Mouse (Mus musculus) large intestine, adult 2 months (tissue): ENCODE results near the gene Amigo1. TPM values are rescaled to one million over a fixed set of nuclear protein-coding genes. Genes with fewer than 3 reads are reported as not detected.
"Not testable (repeated sequence)": the region's sequence is repeated elsewhere in the genome, so short reads cannot be mapped to it uniquely, and the experiment has no call there.

ENCODE experiments used
- DNase-seq: peaks from one replicate; pipeline ENCODE4 v3.0.0-alpha.2; 2012; ENCODE audit warnings: low read depth, low spot score
- WGBS: fragments of 180-500 bp; shearing (Covaris S2); methylation state at CpG from one replicate; pipeline ENCODE4 v1.1.7; 2018; 5-methylcytosine and 5-hydroxymethylcytosine counted together
- polyA plus RNA-seq: library from polyadenylated mRNA; depleted of rRNA; stranded (reverse); fragments of >200 nt; gene quantifications from 2 replicates; pipeline ENCODE4 v1.2.3, GENCODE M21; 2012

The Amigo1 gene
- polyA plus RNA-seq, 1 experiment = 7.3 TPM

DNA sequence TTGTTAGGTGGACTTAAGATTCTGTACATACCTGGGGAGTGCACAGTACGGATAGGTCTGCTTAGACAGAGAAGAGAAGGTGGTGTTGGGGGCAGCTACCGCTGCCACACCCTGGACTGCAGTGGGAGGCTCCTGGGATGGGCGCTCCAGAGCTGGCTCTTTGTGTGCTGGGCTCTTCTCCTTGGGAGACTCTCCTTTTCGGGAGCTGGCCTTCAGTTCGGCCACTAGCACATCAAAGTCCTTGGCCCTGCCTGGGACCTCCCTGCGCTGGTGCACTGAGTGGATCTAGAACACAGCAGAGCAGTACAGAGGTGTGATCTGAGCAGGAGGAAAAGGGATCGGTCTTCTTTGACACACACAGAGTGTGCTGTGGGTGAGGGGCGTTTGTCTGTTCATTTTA lies 19.5 kb downstream of the Amigo1 start:
- WGBS = 86% methylated on average over 8 of the region's 8 CpGs
- DNase-seq = no peak

DNA sequence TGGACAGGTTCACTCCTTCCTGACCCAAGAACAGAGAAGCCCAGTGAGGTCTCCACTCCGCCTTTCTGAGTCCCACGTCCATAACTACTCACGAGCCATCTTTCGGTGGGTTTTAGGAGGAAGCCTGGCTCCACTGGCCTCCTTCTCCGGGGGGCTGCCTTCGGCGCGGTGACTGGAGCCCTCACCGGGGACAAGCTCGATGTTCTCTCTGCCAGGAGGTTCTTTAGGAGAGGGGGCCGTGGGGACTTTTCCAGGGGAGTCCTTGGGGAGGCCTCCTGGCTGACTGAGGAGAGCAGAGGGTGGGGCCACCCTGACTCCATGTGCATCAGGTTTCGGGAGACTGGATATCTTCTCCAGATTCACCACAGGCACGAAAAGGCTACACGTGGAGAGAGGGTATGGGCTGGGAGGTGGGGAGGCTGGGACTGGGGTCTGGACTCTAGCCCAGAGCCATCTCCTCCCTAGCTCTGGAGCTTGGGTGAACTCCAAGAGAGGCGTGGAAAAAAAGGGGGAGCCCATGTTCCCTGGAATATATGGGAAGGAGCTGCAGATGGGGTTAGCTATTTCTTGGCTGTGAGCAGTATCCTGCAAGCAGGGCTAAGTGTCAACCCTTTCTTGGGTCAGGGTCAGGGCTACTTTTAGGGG lies 20.7 kb downstream of the Amigo1 start:
- DNase-seq = no peak
- WGBS = 83% methylated on average over 15 of the region's 15 CpGs

DNA sequence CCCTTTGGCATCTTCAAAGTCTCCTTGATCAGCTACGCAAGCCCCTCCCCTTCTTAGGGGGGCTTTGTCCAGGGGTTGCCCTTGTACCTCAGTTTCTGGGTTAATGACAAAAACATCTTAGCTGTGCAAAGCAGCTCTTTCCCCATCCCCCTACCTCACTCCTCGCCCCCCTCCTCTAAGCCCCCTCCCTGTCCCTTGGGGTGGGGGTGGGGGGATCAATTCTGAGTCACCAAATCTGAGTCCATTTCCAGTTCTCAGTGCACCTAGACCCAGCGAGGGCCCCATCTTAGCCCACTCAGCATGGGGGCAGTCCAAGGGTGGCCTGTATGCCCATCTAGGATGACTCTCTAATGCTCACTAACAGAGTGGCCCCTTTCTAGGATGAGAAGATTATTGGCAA lies 22.9 kb downstream of the Amigo1 start:
- 89% methylated on average over 3 of the region's 3 CpGs for WGBS
- DNase-seq = no peak

DNA sequence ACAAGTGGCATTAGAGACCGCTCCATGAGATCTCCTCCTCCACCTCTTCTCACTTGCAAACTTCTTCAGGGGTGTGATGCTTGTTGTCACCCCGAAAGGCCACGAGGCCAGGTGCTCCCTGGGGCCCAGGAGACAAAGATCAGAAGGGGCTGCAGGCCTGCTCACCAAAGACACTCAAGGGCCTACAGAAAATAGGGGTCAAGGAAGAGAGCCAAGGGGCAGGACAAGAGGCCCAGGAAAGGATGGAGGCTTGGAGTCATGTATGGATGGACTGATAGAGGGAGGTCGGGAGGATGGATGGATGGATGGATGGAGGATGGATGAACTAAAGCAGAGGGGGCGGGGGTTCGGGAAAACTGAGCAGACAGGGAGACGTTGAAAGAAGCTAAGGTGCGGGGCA lies 23.4 kb downstream of the Amigo1 start:
- DNase-seq = no peak
- 9% methylated on average over 8 of the region's 8 CpGs for WGBS

DNA sequence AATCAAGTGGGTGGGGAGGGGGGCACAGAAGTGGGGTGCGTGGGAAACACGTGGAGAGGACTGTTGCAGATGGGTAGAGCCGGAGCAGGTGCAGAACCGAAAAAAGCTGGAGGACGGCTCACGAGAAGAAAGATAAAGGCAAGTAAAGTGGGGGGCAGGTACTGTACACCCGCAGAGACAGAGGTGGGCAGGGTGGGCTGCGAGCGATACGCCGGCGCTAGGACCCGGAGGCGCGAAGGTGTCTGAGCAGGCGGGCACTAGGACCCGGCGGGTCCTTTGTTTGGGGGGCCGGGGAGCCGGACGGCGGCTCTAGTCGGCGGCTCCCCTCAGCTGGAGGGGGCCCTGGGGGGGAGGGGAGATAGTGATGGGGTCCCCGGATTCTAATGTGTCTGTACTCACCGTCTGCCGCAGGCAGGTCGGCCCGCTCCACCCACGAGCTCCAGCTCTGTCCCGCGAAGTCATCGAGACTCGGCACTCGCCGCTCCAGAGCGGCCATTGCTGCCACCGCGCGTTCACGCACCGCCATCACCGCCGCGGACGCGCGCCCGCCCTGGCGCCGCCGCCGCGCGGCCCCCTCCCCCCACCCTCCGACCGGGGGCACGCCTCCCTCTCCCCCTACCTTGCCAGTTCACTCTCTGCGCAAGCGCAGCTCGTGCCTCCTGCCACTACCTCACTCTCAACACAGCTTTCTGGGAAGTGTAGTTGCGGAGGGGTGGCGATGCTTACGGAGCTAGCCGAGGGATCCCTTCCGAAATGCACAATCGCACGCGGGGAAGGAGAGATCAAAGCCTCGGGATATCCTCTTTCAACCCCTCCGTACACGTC lies 24.0 kb downstream of the Amigo1 start:
- DNase-seq = peak; percentile 91
- WGBS = 1% methylated on average over 72 of the region's 72 CpGs

DNA sequence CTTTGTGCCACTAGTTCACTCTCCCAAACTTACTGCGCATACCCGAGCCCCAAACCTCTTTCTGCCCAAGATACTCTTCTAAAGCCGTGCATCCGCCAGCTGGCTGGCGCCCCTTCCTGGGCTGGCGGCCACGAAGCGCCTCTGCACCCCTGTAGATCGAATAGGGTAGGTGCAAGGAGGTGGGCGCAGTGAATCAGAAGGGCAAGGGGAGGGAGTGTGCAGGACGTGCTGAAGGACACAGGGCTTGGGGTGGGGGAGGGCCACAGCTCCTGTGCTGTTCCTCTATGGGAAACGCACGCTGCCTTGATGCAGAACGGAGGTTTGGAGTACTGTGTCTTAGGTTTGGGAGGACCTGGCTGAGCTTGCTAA lies 24.6 kb downstream of the Amigo1 start, which contains the start of gene Atxn7l2:
Atxn7l2 (minus strand) TSS at position 164 of the 369 bp plus-strand sequence.
- WGBS = under 1% methylated on average over 14 of the region's 14 CpGs
- DNase-seq = no peak

DNA sequence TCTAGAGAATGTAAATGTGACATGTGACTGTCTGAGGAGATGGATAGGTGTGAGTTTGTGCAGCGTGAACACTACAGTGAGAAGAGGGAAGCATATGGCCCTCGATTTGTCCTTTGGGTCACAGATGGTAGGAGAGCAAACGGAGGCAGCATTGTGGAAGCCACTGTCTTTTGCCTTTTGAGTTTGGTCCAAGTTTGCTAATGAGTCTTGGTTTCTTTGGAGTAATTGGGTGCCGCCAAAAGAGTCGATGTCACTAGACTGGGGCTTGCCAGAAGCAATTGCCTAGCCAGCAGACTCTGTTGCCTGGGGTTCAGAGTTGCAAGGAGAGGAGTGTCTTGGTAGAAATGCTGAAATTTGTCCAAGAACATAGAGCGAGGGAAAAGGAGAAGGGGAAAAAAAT lies 25.7 kb downstream of the Amigo1 start:
- no peak for DNase-seq
- WGBS = 86% methylated on average over 6 of the region's 6 CpGs

DNA sequence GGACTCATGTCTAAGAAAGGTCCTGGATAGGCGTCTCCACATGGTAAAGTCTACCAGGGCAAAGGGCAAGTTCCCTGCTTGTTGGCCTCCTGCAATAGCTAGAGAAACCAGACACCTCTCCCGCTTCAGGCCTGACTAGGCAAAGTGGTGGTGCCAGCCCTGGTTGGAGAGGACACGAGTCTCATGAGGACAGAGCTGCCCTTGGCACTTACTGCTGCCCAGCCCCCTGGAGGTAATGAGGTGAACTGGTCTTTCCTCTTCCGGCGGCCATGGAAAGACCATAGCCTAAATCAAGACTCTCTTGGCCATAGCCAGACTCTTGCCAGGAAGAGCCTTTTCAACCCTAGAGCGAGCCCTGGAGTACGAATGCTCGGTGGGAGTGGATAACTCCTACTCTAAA lies 26.3 kb downstream of the Amigo1 start:
- DNase-seq = no peak
- 71% methylated on average over 8 of the region's 8 CpGs for WGBS

DNA sequence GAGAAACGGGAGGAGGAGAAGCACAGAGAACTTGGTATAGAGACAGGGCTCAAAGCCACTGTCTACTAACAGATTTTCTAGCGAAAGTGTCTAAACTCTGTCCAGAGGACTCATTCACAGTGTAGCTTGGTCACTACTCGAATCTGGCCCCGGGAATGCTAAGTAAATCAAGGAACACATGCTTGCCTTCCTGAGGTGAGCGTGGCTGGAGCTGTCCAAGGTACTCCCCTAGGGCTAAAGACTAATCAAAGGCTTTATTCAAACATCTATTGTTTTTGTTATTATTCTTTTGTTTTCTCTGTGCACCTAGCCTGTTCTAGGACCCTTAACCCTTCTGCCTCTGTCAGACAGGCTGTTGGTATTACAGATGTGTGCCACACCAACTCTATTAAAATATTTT lies 28.6 kb downstream of the Amigo1 start:
- WGBS = 18% methylated on average over 5 of the region's 5 CpGs
- DNase-seq = no peak

DNA sequence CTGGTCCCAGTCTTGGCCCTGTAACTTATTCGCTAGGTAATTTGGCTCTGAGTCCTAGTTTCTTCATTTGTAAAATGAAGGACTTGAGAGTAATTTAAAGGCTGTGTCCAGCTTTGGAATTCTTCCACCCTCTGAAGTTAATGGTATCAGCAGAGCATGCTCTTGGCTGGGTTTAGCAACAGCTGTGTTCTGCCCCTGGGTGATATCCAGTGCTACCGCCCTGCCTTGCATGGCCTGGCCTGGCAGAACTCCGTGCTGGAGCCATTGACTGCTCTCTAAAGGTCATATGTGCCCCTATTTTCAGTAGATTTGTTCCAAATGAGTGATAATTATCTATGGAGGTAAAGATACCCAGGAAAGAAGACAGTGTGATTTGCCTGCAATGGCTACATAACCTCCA lies 34.5 kb downstream of the Amigo1 start:
- DNase-seq = no peak
- WGBS = 67% methylated on average over 3 of the region's 3 CpGs

DNA sequence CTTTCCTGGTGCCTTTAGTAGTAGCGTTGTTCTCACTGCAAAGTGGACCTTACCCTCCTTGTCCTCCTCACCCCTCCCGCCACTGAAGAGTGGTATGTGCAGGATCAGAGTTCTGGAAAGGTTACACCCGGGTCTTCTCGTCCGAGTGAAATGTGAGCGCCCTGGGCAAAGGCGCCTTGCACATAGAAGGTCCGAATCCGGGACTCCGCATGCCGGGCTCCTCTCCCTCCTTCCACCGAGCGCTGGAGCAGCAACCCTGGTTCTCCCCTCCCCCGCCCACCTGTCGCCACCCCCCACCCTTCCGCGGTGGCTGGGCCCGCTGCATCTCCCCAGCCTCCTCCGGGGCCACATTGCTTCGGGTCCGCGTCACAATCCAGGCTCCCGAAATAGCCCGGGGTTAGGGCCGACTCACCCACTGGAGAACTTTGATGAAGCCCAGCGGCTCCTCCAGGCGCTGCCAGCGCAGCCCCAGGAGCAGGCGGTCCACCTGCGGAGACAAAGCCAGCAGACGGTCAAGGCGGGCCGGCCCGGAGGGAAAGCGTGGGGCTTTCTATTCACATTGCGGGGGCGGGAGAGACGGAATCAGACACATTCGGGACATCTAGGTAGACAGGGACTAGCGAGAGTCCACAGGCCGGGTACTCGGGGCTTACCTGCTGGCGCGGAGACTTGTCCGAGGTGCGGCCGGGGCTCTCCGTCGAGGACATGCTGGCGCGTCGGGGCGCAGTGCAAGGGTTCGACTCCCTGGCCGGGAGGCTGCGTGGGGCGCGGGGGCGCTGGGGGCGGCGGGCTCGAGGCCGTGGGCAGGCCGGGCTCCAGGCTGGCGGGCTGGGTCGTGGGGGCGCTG lies 39.8 kb downstream of the Amigo1 start:
- 4% methylated on average over 64 of the region's 67 CpGs for WGBS
- DNase-seq = no peak

DNA sequence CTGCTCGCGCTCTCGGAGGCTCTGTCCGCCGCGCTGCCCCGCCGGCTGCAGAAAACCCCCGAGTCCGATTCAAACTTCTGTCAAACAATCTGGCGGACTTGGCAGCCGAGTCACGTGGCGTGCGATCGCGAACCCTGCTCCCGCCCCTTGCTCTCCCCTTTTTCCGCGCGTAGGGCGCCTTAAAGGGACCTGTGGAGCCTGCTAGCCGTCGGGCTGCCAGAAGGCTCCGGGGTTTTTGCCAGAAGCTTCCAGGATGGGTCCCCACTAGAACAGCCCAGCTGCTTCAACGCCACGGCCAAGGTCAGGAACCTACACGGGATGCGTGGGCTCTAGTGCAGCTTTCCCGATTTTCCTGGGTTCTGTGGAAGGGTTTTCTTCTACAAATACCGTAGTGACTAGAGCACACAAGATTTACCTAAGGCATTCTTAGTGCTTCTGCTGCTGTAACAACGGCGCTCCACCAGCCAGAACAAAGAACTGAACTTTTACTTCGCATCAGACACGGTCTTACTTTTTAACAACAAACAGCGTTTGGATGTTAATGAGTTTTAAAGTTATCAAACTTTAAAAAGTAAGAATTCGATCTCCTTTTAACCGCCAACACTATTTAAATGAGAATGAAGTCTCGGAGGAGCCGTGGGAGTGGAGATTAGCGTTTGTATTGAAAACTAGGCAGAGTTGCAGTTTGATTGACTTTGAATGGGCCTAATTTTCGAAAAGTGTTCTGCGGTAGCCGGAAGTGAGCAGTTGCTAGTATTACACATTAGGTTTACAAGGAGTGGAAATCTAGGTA lies 40.6 kb downstream of the Amigo1 start, which contains the start of gene Sypl2:
Sypl2 (minus strand) TSS at position 91 of the 793 bp plus-strand sequence.
- no peak for DNase-seq
- WGBS = 6% methylated on average over 44 of the region's 44 CpGs

DNA sequence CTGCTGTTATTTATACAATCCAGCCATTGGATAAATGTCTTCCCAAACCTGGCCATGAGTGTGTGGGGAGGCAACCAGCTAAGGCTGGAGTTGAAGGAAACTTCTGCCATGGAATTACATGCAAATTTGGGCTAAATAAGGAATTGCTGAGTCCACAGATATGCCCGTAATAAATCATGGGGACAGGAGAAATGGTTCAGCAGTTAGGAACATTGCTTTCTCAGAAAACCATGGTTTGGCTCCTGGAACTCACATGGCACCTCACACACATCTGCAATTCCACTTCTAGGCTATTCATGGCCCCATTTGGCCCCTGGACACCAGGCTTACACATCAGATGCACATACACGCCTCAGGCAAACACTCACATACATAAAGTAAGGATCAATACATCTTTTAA lies 41.4 kb downstream of the Amigo1 start:
- 78% methylated on average over 2 of the region's 2 CpGs for WGBS
- no peak for DNase-seq

DNA sequence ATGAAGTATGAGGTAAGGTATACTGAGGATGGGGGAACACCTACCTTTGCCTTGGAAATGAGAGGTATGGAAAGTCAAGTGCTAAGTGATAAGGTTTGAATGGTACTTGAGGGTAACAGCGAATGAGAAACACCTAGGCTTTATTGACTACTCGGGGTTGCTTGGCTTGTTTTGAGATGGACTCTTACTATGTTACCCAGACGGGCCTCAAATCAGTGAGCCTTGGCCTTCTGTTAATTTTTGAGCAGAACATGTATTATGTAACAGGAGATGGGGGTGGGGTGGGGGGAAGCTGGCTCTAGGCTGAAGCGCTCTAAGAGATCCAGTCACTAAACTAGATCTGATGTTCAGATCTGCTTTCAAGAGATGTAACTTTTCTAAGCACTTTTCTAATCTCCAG lies 45.5 kb downstream of the Amigo1 start:
- DNase-seq = no peak
- 82% methylated on average over 4 of the region's 4 CpGs for WGBS

DNA sequence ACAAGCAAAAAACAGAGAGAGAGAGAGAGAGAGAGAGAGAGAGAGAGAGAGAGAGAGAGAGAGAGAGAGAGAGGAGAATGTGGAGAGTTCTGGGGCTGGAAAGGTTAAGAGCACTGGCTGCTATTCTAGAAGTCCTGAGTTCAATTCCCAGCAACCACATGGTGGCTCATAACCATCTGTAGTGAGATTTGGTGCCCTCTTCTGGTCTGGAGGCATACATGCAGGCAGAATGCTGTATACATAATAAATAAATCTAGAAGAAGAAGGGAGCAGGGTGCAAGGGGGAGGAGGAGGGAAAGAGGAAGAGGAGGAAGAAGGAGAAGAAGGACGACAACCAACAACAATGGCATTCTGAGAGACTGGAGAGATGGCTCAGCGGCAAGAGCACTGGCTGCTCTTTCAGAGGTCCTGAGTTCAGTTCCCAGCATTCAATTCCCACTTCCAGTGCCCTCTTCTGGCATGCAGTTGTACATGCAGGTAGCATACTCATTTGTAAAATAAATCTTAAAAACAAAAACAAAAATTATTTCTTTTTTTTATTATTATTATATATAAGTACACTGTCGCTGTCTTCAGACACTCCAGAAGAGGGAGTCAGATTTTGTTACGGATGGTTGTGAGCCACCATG lies 51.5 kb downstream of the Amigo1 start:
- 85% methylated on average over 4 of the region's 4 CpGs for WGBS
- DNase-seq = not testable (repeated sequence)

DNA sequence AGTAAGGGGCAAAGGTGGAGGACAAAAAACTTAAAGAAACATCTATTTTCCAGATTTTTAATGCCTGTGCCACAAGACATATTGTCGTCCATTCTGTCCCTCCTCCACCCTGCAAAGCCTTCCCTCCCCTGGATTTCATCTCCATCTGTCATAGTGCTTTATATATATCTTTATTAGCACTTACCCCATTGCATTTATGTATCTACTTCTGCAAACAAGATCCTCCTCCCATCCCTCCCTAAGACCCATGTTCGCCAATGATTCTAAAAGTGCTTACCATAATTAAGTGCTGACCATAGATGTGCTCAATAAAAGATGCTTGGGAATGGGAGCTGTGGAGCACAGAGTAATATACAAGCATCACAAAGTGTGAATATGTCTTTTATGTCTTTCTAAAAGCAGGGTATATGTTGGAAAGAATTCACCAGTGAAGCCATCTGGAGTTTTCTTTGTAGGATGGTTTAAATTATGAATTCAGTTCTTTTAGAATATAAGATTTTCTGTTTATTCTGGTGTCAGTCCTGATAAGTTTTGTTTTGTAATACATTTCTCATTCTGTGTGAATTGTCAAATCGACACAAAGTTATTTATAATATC lies 55.2 kb downstream of the Amigo1 start:
- no peak for DNase-seq
- 86% methylated on average over 3 of the region's 3 CpGs for WGBS
